Mouse (Mus musculus): ENCODE measurements around the gene Btbd35f24.
"Not testable (repeated sequence)": the region's sequence is repeated elsewhere in the genome, so short reads cannot be mapped to it uniquely, and the experiment has no call there.

Gene Btbd35f24

GRCm38 (mm10) chrX:3195727-3196126 is at the start of gene Btbd35f24:
Btbd35f24 (minus strand) TSS chrX:3195827.
- DNase-seq (ENCODE audit: low spot score): not testable (repeated sequence)
